Mouse (Mus musculus) liver, adult (tissue): Measurements from ENCODE around the gene Upp2.
A peak's percentile ranks its signal among the peaks of the same experiment; 100 is the strongest.

Experiments
- GATA4 ChIP-seq: IDR thresholded peaks from 2 replicates; pipeline ENCODE4 v1.6.1; 2014; ENCODE audit warnings: mild to moderate bottlenecking, low read length; ENCODE audit not compliant: insufficient replicate concordance

Upp2 gene

DNA sequence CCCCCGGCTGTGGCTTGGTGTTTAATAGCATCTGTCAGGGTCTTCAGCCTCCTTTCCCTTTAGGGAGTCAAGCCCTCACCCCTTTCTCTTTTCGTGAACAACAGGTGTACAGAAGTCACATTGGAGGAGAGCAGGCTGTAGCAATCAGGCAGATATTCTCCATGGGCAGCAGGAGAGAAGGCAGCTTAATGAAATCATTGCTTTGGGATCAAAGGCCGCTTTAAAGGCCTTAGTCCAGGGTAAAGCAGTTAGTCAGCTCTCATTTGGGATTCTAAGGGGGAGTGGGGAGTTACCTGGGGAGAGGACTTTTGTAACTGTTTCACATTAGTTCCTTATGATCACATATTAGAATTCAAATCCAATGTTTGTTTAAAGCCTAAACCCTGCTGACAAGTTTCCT is 150.8 kb downstream of the Upp2 start:
- no peak for TF ChIP-seq GATA4

DNA sequence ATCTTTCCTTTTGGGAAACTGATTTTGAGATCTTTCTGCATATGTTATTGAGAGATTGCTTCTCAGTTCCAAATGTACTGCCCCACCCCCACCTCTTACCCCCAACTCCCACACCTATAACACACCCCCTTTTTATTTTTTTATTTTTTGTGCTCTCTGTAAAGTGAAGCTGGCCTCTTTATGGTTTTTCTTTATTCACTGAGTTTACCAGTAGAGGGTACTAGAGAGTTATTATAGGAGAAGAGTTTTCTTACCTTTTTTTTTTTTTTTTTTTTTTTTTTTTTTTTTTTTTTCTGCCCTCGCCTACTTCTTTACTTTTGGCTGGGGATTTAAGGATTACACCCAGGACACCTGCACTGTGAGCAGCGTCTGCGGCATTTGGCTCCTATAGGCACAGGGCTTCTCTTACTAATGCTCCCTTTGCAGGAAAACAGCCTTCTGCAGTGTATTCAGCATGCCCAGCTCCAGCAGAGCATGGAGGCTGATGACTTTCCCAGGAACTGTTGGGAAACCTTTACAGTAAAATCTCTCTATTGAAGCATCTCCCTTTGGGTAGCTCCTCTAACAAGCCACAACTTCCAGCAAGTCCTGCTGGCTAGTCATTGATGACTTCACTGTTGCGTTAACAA is 170.2 kb downstream of the Upp2 start:
- TF ChIP-seq GATA4 = no peak

DNA sequence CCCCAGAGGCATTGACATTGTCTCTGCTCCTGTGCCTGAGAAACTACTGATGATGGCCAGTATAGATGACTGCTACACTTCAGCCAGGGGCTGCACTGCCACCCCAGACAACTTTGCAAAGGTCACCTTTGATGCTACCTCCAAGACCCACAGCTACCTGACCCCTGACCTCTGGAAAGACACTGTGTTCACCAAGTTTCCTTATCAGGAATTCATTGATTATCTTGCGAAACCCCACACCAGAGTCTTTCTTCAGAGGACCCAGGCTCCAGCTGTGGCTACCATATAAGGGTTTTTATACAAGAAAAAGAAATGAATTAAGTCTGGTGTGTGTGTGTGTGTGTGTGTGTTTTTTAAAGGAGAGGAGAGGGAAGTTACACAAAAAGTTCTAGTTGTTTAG is 174.1 kb downstream of the Upp2 start:
- TF ChIP-seq GATA4 = peak; percentile 85

DNA sequence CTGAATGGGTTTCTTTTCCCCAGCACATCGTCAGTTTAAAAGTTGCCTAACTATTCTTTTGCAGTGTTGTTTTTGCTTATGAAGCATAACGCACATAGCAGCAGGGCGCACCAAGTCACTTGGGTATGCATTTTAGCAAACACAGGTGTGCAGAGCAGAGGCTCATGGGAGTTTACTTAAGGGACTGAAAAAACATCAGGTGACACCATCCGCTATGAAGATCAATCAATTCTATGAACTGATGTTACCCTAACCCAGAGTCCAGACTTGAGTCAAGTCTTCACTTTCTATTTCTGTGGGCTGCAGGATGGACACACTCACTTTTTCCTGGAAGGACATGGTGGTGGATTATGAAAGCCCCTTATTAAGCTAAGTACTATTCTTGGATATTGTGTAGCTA is 174.9 kb downstream of the Upp2 start:
- TF ChIP-seq GATA4 = no peak

DNA sequence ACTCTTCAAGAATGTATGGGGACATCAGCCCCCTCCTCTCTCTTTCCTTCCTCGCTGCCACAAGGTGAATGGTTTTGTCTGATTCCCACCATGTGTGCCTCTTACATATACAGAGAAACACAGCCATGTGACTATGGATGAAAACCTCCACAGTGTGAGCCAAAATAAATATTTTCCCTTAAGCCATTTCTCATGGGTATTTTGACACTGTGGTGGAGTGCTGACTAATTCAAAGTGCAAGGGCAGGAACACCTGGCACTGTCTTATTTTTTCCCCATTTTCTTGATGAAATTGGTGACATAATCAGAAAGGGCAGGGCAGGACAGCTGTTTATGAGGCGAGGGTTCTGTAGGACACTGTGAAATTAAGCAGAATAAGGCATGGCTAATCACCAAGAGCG is 176.3 kb downstream of the Upp2 start:
- TF ChIP-seq GATA4 = no peak

DNA sequence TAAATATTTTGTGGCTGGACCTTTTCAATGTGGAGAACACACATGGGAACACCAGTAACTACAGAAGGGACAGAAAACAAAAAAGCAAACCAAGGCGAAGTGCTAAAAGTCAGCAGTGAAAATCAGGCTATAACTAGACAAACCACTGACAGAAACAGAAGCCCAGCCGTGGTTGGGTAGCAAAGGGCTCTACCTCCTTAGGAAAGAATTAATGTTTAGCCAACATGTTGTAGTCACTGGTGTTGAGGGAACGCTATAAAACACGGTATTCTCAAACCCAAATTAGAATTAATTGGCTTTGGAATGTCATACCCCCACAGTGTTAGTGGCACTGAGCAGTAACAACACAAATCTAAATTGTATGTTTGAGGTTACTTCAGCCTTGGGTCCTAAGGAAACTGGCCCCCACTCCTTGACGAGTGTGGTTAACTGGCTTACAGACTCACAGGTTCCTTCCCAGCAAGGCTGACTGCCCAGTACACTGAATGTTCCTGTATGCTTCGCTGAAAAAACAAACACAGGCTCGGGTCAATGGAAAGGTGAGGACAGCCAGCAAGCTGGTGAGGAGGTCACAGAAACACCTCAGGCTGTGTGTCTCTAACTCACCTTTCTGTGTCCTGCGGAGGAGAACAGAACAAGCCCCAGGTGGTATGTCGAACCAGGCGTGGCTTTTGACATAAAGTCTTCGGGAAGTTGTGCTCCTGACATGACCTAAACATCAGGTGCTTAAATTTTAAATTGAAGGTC is 180.6 kb downstream of the Upp2 start:
- TF ChIP-seq GATA4 = no peak

DNA sequence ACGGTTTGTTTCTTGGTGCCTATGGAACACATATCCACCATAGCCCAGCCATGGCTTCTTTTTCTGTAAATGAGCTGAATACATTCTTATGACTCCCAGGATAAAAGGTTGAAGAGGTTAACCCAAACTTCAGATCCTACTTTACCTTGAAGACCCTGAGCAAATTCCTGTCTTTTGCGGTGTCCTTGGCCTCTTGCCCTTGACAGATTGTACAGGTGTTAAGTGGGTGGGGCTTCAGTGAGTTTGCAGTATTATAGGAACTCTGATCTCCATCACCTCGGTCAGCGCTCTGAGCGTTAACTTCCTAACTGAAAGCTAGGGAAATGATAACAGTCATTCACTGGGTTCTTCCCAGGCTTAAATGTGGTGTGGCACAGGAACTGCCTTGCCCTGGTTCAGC is 181.2 kb downstream of the Upp2 start:
- no peak for TF ChIP-seq GATA4

DNA sequence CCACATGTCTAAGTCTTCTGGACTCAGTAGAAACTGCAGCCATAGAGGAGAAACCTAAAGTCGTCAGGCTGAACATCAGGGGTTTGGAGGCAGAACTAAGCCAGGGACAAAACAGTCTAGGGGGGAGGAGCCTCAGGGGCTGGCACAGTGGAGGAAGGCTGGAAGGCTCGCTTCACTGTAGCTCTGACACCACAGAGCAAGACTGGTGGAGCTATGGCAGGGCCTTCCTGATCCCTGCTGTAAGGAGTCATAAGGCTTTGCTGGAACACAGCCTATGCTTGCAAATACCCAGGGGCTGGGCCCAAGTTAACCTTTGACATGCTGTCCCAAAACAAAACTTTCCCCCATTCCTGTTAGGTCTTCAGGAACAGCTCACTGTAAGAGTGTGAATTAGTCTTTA is 185.8 kb downstream of the Upp2 start:
- TF ChIP-seq GATA4 = no peak

DNA sequence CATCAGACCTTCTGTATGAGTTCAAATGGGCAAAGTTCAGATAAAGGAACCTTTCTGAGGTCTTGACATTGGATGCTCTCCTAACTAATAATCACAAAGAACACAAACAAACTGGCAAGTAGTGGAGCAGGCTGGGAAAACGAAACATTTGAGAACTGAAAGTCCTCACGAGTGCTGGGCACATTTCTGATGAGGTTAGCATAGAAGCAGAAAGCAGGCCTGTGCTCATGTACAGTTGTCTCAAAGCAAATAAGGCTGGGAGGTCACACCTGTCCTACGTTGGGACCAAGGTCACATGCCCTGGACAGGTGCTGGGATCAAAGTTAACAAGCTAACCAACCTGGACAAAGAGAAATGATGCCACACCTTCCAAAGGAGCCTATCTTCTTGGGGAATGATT is 187.6 kb downstream of the Upp2 start:
- TF ChIP-seq GATA4 = 0 out of 2 replicates have a peak, but pooled peaks have one; percentile 37

DNA sequence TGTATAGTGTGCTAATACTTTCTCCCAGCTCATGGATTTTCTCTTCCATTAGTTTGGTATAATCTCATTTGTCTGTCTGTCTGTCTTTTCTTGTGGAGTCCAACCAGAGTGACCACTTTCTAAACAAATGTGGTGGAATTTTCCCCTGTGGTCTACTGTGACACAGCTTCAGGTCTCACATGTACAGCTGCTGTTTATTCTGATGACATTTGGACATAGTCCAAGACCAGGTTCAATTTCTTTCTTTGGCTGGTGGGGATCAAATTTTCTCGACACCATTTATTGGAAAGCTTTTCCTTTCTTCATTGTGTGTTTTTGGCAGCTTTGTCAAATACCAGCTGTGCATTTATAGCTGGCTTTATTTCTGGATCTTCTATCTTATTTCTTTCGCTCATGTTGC is 191.0 kb downstream of the Upp2 start:
- no peak for TF ChIP-seq GATA4

DNA sequence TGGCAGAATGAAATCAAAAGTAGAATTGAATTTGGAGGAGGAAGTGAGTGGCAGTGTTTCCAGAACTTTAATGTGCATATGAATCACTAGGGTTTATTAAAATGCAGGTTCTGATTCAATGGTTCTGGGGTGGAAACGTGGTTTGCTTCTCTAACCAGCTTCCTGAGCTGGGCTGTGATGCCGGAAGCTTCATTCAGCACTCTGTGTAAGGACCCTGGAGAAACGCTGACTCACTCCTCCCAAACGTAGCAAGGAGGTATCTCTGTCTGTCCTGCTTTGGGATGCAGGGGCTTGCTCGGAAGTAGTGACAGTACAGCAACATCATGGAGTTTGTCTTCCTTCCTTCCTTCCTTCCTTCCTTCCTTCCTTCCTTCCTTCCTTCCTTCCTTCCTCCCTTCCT is 192.6 kb downstream of the Upp2 start:
- no peak for TF ChIP-seq GATA4

DNA sequence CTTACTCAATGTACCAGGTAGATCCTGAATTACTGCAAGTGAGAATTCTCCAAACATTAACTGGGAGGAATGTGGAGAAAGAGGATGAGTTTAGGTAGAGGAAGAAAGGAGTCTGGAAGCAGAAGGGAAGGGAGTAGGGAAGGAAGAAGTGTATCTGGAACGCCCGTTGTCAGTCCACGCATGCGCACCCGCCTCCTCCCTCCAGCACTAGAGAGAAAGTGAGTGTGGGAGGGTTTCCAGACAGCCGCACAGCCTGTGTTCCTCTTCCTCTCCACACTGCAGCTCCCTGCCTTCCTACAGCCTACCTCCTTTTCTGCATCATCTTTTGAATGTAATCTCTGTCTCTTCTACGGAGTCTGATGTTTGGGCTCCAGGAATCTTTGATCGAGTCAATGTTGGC is 198.0 kb downstream of the Upp2 start:
- no peak for TF ChIP-seq GATA4

DNA sequence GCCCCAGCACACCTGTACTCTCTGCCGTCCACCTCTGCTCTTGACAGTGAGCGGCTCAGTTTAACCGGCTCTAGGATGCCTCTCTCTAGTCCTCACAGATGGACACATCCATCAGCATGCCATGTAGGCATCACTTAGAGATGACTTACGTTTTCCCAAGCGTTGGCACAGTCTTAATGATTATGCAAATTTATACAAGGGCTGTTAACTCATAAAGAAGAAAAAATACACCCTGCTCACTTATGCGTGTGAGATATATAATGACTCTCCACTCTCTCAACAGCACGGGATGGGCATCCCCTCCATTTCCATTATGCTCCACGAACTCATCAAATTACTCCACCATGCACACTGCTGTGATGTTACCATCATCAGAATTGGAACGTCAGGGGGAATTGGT is 206.7 kb downstream of the Upp2 start:
- no peak for TF ChIP-seq GATA4

DNA sequence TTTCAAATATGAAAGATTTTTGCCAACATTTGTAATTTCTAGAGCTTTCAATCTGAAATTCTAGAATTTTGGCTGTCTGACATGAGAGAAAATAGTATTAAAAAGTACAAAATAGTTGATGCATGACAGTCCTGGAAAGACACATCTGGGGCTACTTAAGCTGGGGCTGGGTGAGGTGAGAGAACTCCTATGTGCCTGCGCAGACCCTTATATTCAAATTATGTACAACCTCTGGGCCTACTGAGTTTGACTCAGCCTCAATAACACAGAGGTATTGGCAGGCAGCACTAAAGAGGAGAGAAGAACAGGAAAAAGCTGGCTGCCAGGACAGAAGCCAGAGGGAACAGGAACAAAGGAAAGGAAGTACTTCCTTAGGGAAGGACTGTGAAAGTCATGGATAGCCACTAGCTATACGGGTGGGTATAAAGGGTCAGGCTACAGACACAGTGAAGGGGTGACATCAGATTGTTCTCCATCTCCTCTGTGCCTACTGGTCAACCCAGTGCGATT is 211.9 kb downstream of the Upp2 start:
- TF ChIP-seq GATA4 = no peak

DNA sequence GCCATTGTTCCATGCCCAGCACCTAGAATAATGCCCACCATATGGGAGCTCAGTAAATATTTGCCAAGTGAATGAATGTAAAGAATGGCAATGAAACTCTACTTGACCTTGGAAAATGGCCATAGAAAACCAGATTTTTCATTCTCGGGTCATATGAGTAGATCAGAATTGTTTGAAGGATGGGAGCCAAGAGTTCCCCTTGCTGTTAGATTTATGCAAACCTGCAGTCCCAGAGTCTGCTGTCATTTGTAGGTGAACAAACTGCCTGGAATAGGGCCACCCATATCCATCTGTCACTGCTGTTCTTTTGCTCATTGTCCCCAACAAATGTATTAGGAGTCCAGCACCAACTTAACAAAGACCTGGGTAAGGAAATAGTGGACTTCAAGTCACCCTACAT is 216.4 kb downstream of the Upp2 start:
- no peak for TF ChIP-seq GATA4

DNA sequence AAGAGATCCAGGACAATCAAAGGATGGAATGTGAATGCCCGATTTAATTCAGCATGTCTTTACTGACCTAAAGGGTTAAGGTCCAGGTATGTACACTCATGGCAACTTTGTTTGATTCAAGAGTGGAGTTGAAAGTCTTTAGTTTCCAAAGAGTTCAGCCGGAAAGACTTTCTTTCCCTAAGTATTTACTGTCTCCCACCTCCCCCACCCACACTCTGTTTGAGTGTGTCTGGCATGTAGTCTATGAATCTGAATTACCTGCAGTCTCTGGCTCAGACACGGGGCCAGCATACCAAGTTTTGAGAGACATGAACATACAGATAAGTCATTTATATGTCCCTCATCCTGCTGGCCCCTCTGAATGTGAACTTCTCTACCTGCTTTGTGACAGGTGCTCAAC is 219.1 kb downstream of the Upp2 start:
- no peak for TF ChIP-seq GATA4

DNA sequence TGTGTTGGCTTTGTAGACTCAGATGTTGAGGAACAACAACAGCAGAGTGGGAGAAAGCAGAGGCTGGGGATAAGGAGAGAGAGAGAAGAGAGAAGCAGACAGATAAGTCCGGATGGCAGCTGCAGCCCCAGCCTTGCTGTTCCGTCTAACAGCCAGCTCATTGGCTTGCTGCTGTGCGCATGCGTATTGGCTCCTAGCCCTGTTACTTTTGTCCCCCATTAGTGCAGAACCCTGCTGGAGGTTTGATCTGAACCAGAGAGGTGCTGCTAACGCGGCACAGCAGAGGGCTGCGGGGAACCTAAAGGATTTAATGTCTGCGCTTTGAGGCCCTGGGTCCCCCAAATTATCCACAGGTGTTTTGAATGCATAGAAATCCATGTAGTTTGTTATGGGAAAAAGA is 219.6 kb downstream of the Upp2 start:
- no peak for TF ChIP-seq GATA4
